Mouse (Mus musculus) lung, adult 18-20 months (tissue): Measurements from ENCODE around the gene Vipas39.
"Not testable (repeated sequence)": the region's sequence is repeated elsewhere in the genome, so short reads cannot be mapped to it uniquely, and the experiment has no call there.

ENCODE experiments used
- DNase-seq, 2 experiments: peaks; one replicate each; pipeline ENCODE4 v3.0.0; 2022; ENCODE audit warnings: mixed read lengths in 2 of 2

The Vipas39 gene

GRCm38 (mm10) chr12:87266108-87266826, at the start of gene Vipas39, which contains the start of gene Ahsa1:
TSS of gene Vipas39 (minus strand) at chr12:87266256.
TSS of gene Ahsa1 (plus strand) at chr12:87266479.
- DNase-seq, result peak; percentile 93 to 94

GRCm38 (mm10) chr12:87313098-87313497, 47.0 kb upstream of the Vipas39 start:
- no peak for DNase-seq

DNA sequence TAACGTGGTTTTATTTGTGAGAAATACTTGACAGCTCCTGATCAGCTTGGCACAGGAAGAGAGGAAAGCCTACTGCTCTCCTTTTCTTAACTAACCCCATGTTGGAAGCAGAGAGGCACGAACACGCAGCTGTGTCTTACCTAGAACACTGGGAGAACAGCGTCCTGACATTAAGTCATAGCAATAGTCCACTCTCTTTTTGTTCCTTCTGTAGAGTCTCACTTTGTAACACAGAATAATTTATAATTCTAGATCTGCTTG, 40.5 kb upstream of the Vipas39 start:
- DNase-seq, result not testable (repeated sequence)

DNA sequence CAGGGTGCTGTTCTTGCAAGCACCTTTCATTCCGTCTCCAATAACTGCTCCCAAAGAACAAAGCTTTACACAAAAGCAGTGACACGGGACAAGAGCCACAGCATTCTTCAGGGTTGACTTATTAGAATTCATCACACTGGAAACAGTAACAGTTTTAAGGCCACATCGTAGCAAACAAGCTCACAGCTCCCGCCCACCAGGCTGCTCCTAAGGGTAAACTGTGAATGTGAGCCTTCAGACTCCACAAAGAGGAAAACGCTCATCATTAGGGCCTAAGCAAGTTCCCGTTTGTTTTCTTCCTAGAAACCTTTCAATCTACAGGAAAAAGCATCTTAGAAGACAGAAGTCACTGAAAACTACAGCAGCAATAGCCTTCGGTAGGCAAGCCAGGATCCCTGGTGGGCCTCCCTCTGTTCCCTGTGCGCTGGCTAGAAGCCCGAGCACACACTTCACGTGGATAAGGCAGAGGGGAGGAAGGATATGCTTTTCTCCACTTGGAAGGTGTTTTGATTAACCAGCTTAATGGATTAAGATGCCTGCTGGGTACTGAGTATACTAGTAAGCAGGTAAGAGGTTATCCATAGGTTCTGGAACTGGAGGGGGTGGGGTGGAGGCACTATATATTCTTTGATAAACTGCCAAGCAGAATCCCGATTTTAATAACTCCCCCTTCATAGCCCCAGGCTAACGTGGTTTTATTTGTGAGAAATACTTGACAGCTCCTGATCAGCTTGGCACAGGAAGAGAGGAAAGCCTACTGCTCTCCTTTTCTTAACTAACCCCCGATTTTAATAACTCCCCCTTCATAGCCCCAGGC, 39.9 kb upstream of the Vipas39 start:
- DNase-seq, result no peak

DNA sequence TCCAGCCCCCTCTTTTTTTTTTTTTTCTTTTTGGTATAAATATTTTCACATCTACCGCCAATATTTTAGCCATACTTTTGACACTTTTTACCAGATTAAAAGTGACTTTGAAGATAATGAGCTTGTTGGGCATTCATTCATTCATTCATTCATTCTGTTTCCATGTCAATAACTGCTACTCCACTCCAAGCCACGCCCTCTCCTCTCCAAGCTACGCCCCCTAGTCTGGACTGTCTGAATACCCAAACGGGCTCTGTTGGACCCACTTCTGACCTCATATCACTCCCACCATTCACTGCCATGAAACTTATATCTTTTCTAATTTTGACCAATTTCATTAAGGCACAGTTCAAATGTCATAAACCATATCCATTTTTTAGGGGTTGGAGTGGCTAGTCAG, 35.1 kb upstream of the Vipas39 start:
- no peak for DNase-seq

GRCm38 (mm10) chr12:87300441-87300690, 34.3 kb upstream of the Vipas39 start:
- DNase-seq, result no peak

DNA sequence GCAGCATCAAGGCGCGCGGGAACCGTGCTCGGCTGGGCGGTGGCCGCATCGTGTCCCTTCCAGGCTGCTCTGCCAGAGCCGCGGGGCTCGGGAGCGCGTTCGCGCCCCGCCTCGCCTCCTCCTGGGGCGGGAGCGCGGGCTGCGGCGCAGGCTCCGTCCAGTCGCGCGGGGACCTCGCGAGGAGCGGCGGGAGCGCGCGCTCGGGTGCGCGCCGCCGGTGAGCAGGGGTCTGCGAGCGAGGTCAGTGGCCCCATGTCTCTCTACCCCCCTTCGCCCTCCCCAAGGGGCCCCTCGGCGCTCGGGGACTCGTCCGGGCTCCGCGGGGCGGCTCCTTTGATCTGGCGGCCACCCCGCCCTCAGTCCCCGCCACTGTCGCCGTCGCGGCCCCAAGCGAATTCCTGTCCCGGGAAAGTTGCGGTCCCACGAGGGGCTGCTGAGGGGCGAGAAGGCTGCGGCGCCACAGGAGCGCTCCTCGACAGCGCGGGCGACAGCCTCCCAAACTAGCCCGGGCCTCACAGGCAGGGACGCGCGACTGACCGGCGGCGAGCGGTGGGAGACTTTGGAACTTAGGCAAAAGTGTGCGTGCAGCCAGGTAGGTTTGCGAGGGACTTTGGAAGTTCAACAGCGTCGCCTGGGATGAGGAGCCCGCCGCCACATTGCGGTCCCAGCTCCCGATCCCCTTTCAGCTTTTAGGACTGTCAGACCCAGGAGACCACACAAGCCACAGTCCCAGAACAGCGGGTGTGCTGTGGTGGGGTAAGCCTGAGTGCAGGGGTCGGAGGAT, 33.8 kb upstream of the Vipas39 start, which contains the start of gene Ism2:
Gene Ism2 (minus strand): TSS at position 49 of the 784 bp plus-strand sequence.
- peak; percentile 12 to 24 for DNase-seq

DNA sequence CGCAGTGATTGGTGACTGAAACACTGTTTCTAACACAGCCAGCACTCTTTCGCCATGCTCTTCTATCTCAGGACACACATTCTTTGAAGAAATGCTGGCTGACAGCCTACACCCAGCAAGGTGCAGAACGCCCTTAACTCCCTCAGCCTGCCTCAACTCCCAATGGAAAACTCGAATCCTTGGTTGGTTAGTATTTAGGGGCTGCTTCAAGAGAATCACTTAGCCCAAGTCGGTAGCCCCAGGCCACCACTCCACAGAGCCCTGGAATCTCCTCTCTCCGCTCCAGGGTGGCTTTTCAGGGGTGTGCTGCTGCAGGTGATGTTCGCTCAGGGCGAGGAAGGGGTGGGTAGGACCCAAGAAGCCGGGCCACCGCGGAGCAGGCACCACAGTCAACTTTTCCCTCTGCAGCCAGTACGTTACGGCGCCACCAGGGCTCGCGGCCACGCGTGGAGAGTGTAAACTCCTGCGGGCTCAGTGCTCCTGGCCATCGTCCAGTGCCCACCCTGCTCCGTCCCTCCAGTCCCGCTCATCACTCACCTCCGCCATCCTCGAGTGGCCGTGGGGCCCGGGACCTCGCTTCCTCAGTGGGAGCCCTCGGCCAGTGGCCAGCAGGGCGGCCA, 33.1 kb upstream of the Vipas39 start:
- DNase-seq, result peak in 1 of 2 experiments; percentile 23

- peak in 1 of 2 experiments; percentile 33 for DNase-seq
Observed at GRCm38 (mm10) chr12:87293934-87294333, 27.9 kb upstream of the Vipas39 start.

DNA sequence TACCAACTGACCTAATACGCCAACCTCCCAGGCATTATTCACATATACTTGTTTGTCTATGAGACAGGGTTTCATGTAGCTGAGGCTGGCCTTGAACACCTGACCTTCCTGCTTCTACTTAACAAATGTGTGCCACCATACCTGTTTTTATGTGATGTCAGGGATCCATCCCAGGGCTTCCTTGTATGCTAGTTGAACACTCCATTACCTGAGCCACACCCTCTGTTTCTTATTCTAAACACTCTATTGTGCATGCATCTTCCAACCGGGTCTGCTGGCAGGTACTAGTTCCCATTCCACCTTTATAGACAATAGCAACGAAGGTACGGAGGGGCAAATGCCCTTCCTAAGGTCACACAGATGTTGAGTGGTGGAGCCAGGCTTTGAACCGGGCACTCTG, 23.0 kb upstream of the Vipas39 start:
- DNase-seq, result no peak

GRCm38 (mm10) chr12:87284726-87285125, 18.7 kb upstream of the Vipas39 start:
- DNase-seq, result peak; percentile 35 to 62

DNA sequence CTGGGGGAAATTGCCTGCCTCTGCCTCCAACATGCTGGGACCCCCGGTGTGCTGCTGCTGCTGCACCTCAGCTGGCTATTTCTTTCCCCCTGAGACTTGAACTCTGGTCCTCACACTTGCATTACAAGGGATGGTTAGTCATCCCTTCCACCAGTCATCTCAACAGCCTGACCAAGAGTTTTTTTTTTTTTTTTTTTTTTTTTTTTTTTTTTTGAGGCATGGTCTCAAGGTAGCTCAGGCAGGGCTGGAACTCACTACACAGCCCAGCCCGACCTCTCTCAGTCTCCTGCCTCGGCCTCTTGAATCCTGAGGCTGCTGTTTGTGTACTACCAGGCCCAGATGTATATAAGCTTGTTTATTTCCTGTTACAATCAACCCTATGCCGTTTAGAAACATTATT, 18.2 kb upstream of the Vipas39 start:
- no peak for DNase-seq

DNA sequence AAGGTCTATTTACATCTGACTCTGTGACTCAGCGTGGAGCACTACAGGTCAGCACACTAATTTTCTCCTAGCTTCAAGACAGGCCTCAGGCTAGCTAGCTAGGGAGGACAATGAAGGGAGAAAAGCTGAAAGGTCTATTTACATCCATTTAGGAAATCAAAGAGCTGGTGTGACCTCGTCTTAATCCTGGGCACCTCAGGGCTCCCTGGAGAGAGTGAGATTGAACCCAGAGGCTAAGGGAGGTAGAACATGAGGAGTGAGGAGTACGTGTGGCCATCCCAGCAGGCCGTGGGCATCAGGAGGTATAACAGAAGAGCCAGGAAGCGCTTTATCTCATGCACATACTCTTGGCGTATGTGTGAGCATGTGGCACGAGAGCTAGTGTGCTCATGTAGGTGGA, 17.6 kb upstream of the Vipas39 start:
- no peak for DNase-seq

GRCm38 (mm10) chr12:87282743-87283142, 16.7 kb upstream of the Vipas39 start:
- DNase-seq, result peak in 1 of 2 experiments; percentile 46

- no peak for DNase-seq
Observed at GRCm38 (mm10) chr12:87281766-87282165, 15.7 kb upstream of the Vipas39 start.

DNA sequence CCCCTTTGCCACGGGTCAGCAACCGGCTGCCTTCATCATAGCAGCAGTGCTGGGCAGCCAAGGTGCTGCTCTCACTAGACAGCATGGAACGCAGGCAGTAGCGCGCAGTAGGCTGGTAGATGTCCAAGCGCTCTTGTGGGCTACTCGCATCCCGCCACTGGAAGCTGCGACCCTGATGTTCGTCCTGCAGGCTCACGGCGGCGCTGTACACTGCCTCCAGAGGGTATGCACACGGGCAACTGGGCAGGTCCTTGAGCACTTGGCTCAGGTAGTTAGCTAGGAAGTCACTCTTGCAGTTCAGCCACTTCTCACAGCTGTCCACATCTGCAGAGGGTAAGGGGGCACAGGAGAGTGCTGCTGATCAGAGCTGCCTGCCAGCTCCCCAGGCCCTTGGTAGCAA, 13.8 kb upstream of the Vipas39 start:
- peak in 1 of 2 experiments; percentile 44 for DNase-seq

- no peak for DNase-seq
Observed at GRCm38 (mm10) chr12:87279350-87279749, 13.3 kb upstream of the Vipas39 start.

GRCm38 (mm10) chr12:87278118-87278730, 12.2 kb upstream of the Vipas39 start:
- no peak for DNase-seq

- DNase-seq, result not testable (repeated sequence)
Observed at GRCm38 (mm10) chr12:87277251-87277650, 11.2 kb upstream of the Vipas39 start.

- no peak for DNase-seq
Observed at GRCm38 (mm10) chr12:87274853-87275831, 9.1 kb upstream of the Vipas39 start.

DNA sequence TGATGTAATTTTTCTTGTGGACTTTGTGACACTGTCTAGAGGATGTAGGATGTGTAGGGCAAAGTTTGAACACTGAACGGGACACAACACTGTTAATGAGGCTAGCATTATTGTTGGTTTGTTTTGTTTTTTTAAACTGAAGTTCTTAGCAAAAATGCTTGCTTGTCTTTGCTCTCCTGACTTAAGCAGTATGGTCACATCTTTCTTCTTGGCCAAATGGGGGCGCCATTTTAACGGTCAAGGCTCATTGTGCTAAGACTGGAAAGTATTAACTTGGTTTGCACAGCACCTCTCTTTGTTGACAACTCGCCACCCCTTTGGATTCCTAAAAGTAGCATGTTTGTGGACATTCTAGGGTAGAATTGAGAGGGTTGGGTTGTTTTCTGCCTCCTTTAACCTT, 1.6 kb upstream of the Vipas39 start:
- peak; percentile 26 to 31 for DNase-seq
